Mouse (Mus musculus) gonadal fat pad, adult 2 months (tissue): ENCODE measurements around the gene Vgll4. TPM values are rescaled to one million over a fixed set of nuclear protein-coding genes. Genes with fewer than 3 reads are reported as not detected.

ENCODE experiments used
- DNase-seq: peaks from one replicate; pipeline ENCODE4 v3.0.0-alpha.2; 2012; ENCODE audit warnings: low read depth
- polyA plus RNA-seq: library from polyadenylated mRNA; depleted of rRNA; stranded (reverse); fragments of >200 nt; gene quantifications from 2 replicates; pipeline ENCODE4 v1.2.3, GENCODE M21; 2012

Vgll4 gene
- polyA plus RNA-seq, 1 experiment = 62.2 TPM

GRCm38 (mm10) chr6:114842863-114843262 lies 126.9 kb downstream of the Vgll4 start:
- DNase-seq = no peak

GRCm38 (mm10) chr6:114842131-114842530 lies 127.7 kb downstream of the Vgll4 start:
- DNase-seq = no peak

- no peak for DNase-seq
Observed at GRCm38 (mm10) chr6:114840012-114840411, 129.8 kb downstream of the Vgll4 start.

GRCm38 (mm10) chr6:114838872-114839271 lies 130.9 kb downstream of the Vgll4 start:
- DNase-seq = no peak

- no peak for DNase-seq
Observed at GRCm38 (mm10) chr6:114836433-114836832, 133.4 kb downstream of the Vgll4 start.

GRCm38 (mm10) chr6:114835752-114836151 lies 134.0 kb downstream of the Vgll4 start:
- DNase-seq = no peak

GRCm38 (mm10) chr6:114835344-114835743 lies 134.4 kb downstream of the Vgll4 start:
- no peak for DNase-seq

GRCm38 (mm10) chr6:114833791-114834346 lies 135.9 kb downstream of the Vgll4 start:
- DNase-seq = no peak

- no peak for DNase-seq
Observed at GRCm38 (mm10) chr6:114833058-114833685, 136.6 kb downstream of the Vgll4 start.

GRCm38 (mm10) chr6:114831807-114832206 lies 138.0 kb downstream of the Vgll4 start:
- no peak for DNase-seq

GRCm38 (mm10) chr6:114829660-114830438 lies 139.9 kb downstream of the Vgll4 start:
- peak; percentile 81 for DNase-seq

GRCm38 (mm10) chr6:114826889-114827288 lies 142.9 kb downstream of the Vgll4 start:
- no peak for DNase-seq

- DNase-seq = no peak
Observed at GRCm38 (mm10) chr6:114821646-114822045, 148.1 kb downstream of the Vgll4 start.

GRCm38 (mm10) chr6:114819971-114820481 lies 149.8 kb downstream of the Vgll4 start:
- no peak for DNase-seq

GRCm38 (mm10) chr6:114818471-114818870 lies 151.3 kb downstream of the Vgll4 start:
- no peak for DNase-seq

- no peak for DNase-seq
Observed at GRCm38 (mm10) chr6:114817948-114818347, 151.8 kb downstream of the Vgll4 start.

- DNase-seq = no peak
Observed at GRCm38 (mm10) chr6:114814882-114815650, 154.7 kb downstream of the Vgll4 start.

- DNase-seq = no peak
Observed at GRCm38 (mm10) chr6:114814199-114814881, 155.5 kb downstream of the Vgll4 start.

- no peak for DNase-seq
Observed at GRCm38 (mm10) chr6:114812779-114813178, 157.0 kb downstream of the Vgll4 start.

GRCm38 (mm10) chr6:114812322-114812721 lies 157.5 kb downstream of the Vgll4 start:
- DNase-seq = peak; percentile 98
